Mouse (Mus musculus): ENCODE results near the gene Smpd2.

DNA sequence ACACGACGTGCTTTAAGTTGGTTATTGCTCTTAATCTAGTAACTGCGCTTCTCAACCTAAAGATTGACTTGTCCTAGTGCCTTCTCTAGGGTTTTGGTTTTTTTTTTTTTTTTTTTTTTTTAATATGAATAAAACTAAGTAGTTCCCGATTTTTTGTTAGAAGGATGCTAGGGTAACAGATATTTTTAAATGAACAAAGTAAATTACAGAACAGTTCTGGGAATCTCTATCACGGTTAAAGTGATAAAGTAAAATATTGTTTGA lies 30.2 kb upstream of the Smpd2 start:
- TF ChIP-seq MEF2A (IDR thresholded peaks at IDR 0.05; ENCODE audit: extremely low read depth, insufficient replicate concordance, low read depth, low read length, poor library complexity, severe bottlenecking) (no peak), EP300 (IDR thresholded peaks at IDR 0.05; ENCODE audit: low read depth in 1 of 2, low read length in 2 of 2) (no peak), POLR2A (IDR thresholded peaks at IDR 0.05; ENCODE audit: control insufficient read depth in 1 of 2, insufficient read depth in 1 of 2, low read depth in 1 of 2, low read length in 2 of 2, poor library complexity in 1 of 2) (no peak), GATA1 (IDR thresholded peaks at IDR 0.05; ENCODE audit: low read depth, low read length) (no peak), HCFC1 (IDR thresholded peaks at IDR 0.05; ENCODE audit: low read depth, low read length) (no peak), CTCF (IDR thresholded peaks at IDR 0.05 in 2 of 3, conservative IDR thresholded peaks at IDR 0.05 in 1 of 3; ENCODE audit: control insufficient read depth in 1 of 3, insufficient read depth in 1 of 3, low read depth in 2 of 3, low read length in 3 of 3, poor library complexity in 1 of 3, severe bottlenecking in 1 of 3) (no peak), ZMIZ1 (IDR thresholded peaks at IDR 0.05; ENCODE audit: low read depth, low read length) (no peak), GABPA (IDR thresholded peaks at IDR 0.05; ENCODE audit: low read depth, low read length) (no peak)
